1 mouse cellular context compared by ENCODE assay signal in the genomic region with DNA sequence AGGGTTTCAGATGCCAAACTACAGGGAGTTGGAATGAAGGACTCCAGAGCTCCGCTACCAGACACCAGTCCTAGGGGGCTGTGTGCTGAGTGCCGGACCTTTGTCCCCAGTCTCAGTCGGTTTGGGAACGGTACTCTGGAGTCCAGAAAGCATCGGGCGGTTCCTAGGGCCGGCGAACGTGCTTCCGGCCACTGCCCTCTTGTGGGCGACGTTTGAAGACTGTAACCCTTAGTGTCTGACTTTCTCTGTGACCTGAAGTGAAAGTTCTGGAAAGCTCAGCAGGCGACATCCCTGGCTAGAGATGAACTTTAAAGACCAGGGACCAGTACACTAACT.
TF ChIP-seq lines count a peak whose summit lies in the region.

No protein-coding gene starts in this region.

TF ChIP-seq in CH12.LX, 34 proteins besides CTCF, POLR2A, EP300 and RAD21 (continued from another document):
- TF ChIP-seq ZC3H11A (IDR thresholded peaks at IDR 0.05; ENCODE audit: low read depth, low read length) (peak; percentile 54), RCOR1 (conservative IDR thresholded peaks at IDR 0.05; ENCODE audit: low read depth, low read length) (no peak), MYC (IDR thresholded peaks at IDR 0.05; ENCODE audit: low read depth, low read length) (0 out of 2 replicates have a peak, but pooled peaks have one; percentile 26), JUND (conservative IDR thresholded peaks at IDR 0.05; ENCODE audit: low read depth, low read length) (no peak), ETS1 (conservative IDR thresholded peaks at IDR 0.05; ENCODE audit: low read depth, low read length) (no peak; the same call in 1 of the 2 replicates), HCFC1 (IDR thresholded peaks at IDR 0.05; ENCODE audit: low read depth, low read length) (no peak), IRF4 (IDR thresholded peaks at IDR 0.05; ENCODE audit: low read depth, low read length) (peak; percentile 70), SIN3A (IDR thresholded peaks at IDR 0.05; ENCODE audit: low read length) (no peak; the same call in 1 of the 2 replicates), KAT2A (IDR thresholded peaks at IDR 0.05; ENCODE audit: insufficient replicate concordance, low read length) (no peak), MAFK (IDR thresholded peaks at IDR 0.05; ENCODE audit: insufficient replicate concordance, low read length) (no peak), ZKSCAN1 (IDR thresholded peaks at IDR 0.05; ENCODE audit: borderline replicate concordance, low read depth, low read length) (no peak)
